Mouse (Mus musculus): Measurements from ENCODE around the gene Kdelr3. TPM values are rescaled to one million over a fixed set of nuclear protein-coding genes. Genes with fewer than 3 reads are reported as not detected.
A peak's percentile ranks its signal among the peaks of the same experiment; 100 is the strongest.

Kdelr3 gene
- polyA plus RNA-seq (2012; ENCODE audit: insufficient read depth, insufficient read length, missing spikeins): not detected in 2 replicates

- Histone ChIP-seq H3K27ac (ENCODE audit: insufficient read depth, low read depth, low read length) (no peak within 1 kb of the TSS), H3K4me3 (ENCODE audit: insufficient read depth, low read length) (peak within 1 kb of the TSS; percentile 64), H3K4me1 (ENCODE audit: control insufficient read depth, insufficient read depth, low read length) (no peaks in the 10 kb centered on the region)
- TF ChIP-seq POLR2A (IDR thresholded peaks at IDR 0.05; ENCODE audit: borderline replicate concordance, low read depth, low read length) (no peak), CTCF (IDR thresholded peaks at IDR 0.05; ENCODE audit: low read depth, low read length) (no peak)
Observed at GRCm38 (mm10) chr15:79516171-79517096, at the start of gene Kdelr3. Kdelr3 (plus strand) TSS chr15:79516411.

- H3K4me1 ChIP-seq (ENCODE audit: control insufficient read depth, insufficient read depth, low read length): no peaks in the 10 kb centered on the region
- no peak overlapping the region for H3K4me3 ChIP-seq (ENCODE audit: insufficient read depth, low read length)
- TF ChIP-seq POLR2A (IDR thresholded peaks at IDR 0.05; ENCODE audit: borderline replicate concordance, low read depth, low read length) (no peak), CTCF (IDR thresholded peaks at IDR 0.05; ENCODE audit: low read depth, low read length) (peak; percentile 69; the same call in 1 of the 2 replicates)
- H3K27ac ChIP-seq (ENCODE audit: insufficient read depth, low read depth, low read length): no peak overlapping the region
Observed at GRCm38 (mm10) chr15:79466601-79467286, 49.5 kb upstream of the Kdelr3 start.

- no peak for TF ChIP-seq POLR2A (IDR thresholded peaks at IDR 0.05; ENCODE audit: borderline replicate concordance, low read depth, low read length)
- no peak for TF ChIP-seq CTCF (IDR thresholded peaks at IDR 0.05; ENCODE audit: low read depth, low read length)
- H3K4me3 ChIP-seq (ENCODE audit: insufficient read depth, low read length): no peak overlapping the region
- no peaks in the 10 kb centered on the region for H3K4me1 ChIP-seq (ENCODE audit: control insufficient read depth, insufficient read depth, low read length)
- no peak overlapping the region for H3K27ac ChIP-seq (ENCODE audit: insufficient read depth, low read depth, low read length)
Observed at GRCm38 (mm10) chr15:79469577-79469976, 46.6 kb upstream of the Kdelr3 start.

GRCm38 (mm10) chr15:79470583-79470982, 45.6 kb upstream of the Kdelr3 start:
- no peak overlapping the region for H3K4me3 ChIP-seq (ENCODE audit: insufficient read depth, low read length)
- H3K4me1 ChIP-seq (ENCODE audit: control insufficient read depth, insufficient read depth, low read length): no peaks in the 10 kb centered on the region
- TF ChIP-seq POLR2A (IDR thresholded peaks at IDR 0.05; ENCODE audit: borderline replicate concordance, low read depth, low read length): no peak
- no peak for TF ChIP-seq CTCF (IDR thresholded peaks at IDR 0.05; ENCODE audit: low read depth, low read length)
- H3K27ac ChIP-seq (ENCODE audit: insufficient read depth, low read depth, low read length): no peak overlapping the region

- Histone ChIP-seq H3K27ac (ENCODE audit: insufficient read depth, low read depth, low read length) (no peak overlapping the region), H3K4me1 (ENCODE audit: control insufficient read depth, insufficient read depth, low read length) (no peaks in the 10 kb centered on the region), H3K4me3 (ENCODE audit: insufficient read depth, low read length) (no peak overlapping the region)
- no peak for TF ChIP-seq CTCF (IDR thresholded peaks at IDR 0.05; ENCODE audit: low read depth, low read length)
- TF ChIP-seq POLR2A (IDR thresholded peaks at IDR 0.05; ENCODE audit: borderline replicate concordance, low read depth, low read length): no peak
Observed at GRCm38 (mm10) chr15:79471095-79471494, 45.1 kb upstream of the Kdelr3 start.

GRCm38 (mm10) chr15:79473042-79473441, 43.2 kb upstream of the Kdelr3 start:
- Histone ChIP-seq H3K4me3 (ENCODE audit: insufficient read depth, low read length) (no peak overlapping the region), H3K27ac (ENCODE audit: insufficient read depth, low read depth, low read length) (no peak overlapping the region), H3K4me1 (ENCODE audit: control insufficient read depth, insufficient read depth, low read length) (no peaks in the 10 kb centered on the region)
- TF ChIP-seq POLR2A (IDR thresholded peaks at IDR 0.05; ENCODE audit: borderline replicate concordance, low read depth, low read length) (no peak), CTCF (IDR thresholded peaks at IDR 0.05; ENCODE audit: low read depth, low read length) (no peak)

GRCm38 (mm10) chr15:79473638-79474355, 42.4 kb upstream of the Kdelr3 start:
- no peak overlapping the region for H3K4me3 ChIP-seq (ENCODE audit: insufficient read depth, low read length)
- no peaks in the 10 kb centered on the region for H3K4me1 ChIP-seq (ENCODE audit: control insufficient read depth, insufficient read depth, low read length)
- no peak overlapping the region for H3K27ac ChIP-seq (ENCODE audit: insufficient read depth, low read depth, low read length)
- TF ChIP-seq CTCF (IDR thresholded peaks at IDR 0.05; ENCODE audit: low read depth, low read length) (no peak), POLR2A (IDR thresholded peaks at IDR 0.05; ENCODE audit: borderline replicate concordance, low read depth, low read length) (no peak)

GRCm38 (mm10) chr15:79477227-79477626, 39.0 kb upstream of the Kdelr3 start:
- TF ChIP-seq POLR2A (IDR thresholded peaks at IDR 0.05; ENCODE audit: borderline replicate concordance, low read depth, low read length) (no peak), CTCF (IDR thresholded peaks at IDR 0.05; ENCODE audit: low read depth, low read length) (no peak)
- Histone ChIP-seq H3K27ac (ENCODE audit: insufficient read depth, low read depth, low read length) (no peak overlapping the region), H3K4me3 (ENCODE audit: insufficient read depth, low read length) (no peak overlapping the region), H3K4me1 (ENCODE audit: control insufficient read depth, insufficient read depth, low read length) (no peaks in the 10 kb centered on the region)

GRCm38 (mm10) chr15:79481181-79481688, 35.0 kb upstream of the Kdelr3 start:
- TF ChIP-seq CTCF (IDR thresholded peaks at IDR 0.05; ENCODE audit: low read depth, low read length) (no peak), POLR2A (IDR thresholded peaks at IDR 0.05; ENCODE audit: borderline replicate concordance, low read depth, low read length) (no peak)
- no peaks in the 10 kb centered on the region for H3K4me1 ChIP-seq (ENCODE audit: control insufficient read depth, insufficient read depth, low read length)
- H3K27ac ChIP-seq (ENCODE audit: insufficient read depth, low read depth, low read length): no peak overlapping the region
- H3K4me3 ChIP-seq (ENCODE audit: insufficient read depth, low read length): no peak overlapping the region
